Mouse (Mus musculus): ENCODE results near the gene Tia1.

GRCm38 (mm10) chr6:86439119-86439496 is 35.1 kb downstream of the Tia1 start:
- no peak for TF ChIP-seq CTCF (IDR thresholded peaks at IDR 0.05; ENCODE audit: control insufficient read depth, insufficient read depth, insufficient read length)
- no peak for TF ChIP-seq MAX (IDR thresholded peaks at IDR 0.05)
- no peak for TF ChIP-seq USF1 (IDR thresholded peaks at IDR 0.05; ENCODE audit: low read depth)
- no peak for TF ChIP-seq CEBPB (IDR thresholded peaks at IDR 0.05; ENCODE audit: low read depth)
- no peak for TF ChIP-seq MYOD1 (IDR thresholded peaks at IDR 0.05; ENCODE audit: control insufficient read depth, insufficient read length, low read depth)
- no peak for TF ChIP-seq FOSL1 (IDR thresholded peaks at IDR 0.05; ENCODE audit: insufficient read depth, low read length, poor library complexity, severe bottlenecking)

Measured in C2C12 (cell line).